Mouse (Mus musculus): ENCODE measurements around the gene Sptb. TPM values are rescaled to one million over a fixed set of nuclear protein-coding genes. Genes with fewer than 3 reads are reported as not detected.
A peak's percentile ranks its signal among the peaks of the same experiment; 100 is the strongest.

Gene Sptb
- polyA plus RNA-seq, 1 experiment from 2014 or later = 1.4 TPM

DNA sequence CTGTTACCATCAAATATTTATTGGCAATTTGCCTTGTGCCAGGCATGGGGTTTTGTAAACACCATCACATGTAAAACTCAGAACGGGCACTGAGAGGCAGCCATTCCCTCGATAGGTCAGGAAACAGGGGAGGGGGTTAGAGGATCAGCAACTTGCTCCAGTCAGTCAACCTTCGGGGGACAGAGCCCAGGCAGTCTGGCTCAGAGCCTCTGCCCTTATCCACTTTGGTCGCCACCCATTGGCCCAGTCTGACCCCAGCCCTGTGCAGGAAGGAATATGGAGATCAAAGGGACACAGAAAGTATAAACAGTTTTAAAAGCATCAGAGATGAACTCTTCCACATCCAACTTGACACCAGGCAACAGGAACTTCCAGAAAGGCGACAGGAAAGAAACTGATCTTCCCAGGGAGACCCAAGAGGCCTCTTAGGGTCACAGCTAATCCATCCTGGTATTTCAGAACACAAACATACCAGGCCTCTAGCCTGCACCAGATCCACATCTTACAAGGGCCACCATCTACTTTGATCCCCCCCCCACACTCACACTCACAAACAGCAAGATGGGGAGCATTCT is 40.3 kb downstream of the Sptb start:
- ATAC-seq (ENCODE audit: insufficient number of reproducible peaks, low FRiP score, low TSS enrichment, low read depth) = no peak
- Histone ChIP-seq H3K27me3 (no peaks in the 10 kb centered on the region), H3K4me2 (no peak overlapping the region), H3K9ac (no peak overlapping the region), H3K36me3 (no peaks in the 10 kb centered on the region), H3K4me3 (no peak overlapping the region), H3K27ac (no peak overlapping the region), H3K9me3 (no peaks in the 10 kb centered on the region), H3K4me1 (peaks cover 10% of the 10 kb centered on the region; the same call in 1 of the 2 replicates)
- WGBS = 29% methylated on average over 5 of the region's 5 CpGs

DNA sequence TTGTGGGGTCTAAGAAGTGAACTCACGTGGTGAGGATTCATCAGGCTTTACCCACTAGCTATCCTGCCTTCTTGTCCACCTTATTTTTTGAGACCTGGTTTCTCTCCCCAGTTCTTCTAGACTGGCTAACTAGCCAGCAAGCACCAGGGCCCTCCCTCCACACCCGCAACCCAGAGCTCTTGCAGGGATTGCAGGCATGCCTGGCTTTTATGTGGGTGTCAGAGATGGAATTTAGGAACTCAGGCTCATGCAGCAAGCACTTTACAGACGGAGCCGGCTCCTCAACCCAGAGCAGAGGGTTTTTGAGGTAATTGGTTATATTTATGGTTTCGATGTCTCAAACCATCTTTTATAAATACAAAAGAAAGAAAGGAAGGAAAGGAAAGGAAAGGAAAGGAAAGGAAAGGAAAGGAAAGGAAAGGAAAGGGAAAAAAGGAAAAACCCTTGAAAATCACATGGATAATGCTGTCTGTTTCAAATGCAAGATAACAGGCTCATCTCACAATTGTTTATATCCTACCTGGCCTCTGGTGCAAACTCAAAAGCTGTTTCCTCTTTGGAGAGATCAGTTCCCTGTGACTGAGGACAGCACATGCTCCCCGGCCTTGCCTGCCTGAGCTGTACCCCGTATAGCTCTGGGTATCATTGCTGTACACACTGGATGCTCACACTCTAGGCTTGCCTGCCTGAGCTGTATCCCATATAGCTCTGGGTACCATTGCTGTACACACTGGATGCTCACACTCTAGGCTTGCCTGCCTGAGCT is 41.5 kb downstream of the Sptb start:
- WGBS = 72% methylated on average over 7 of the region's 7 CpGs
- no peaks in the 10 kb centered on the region for H3K27me3 ChIP-seq

DNA sequence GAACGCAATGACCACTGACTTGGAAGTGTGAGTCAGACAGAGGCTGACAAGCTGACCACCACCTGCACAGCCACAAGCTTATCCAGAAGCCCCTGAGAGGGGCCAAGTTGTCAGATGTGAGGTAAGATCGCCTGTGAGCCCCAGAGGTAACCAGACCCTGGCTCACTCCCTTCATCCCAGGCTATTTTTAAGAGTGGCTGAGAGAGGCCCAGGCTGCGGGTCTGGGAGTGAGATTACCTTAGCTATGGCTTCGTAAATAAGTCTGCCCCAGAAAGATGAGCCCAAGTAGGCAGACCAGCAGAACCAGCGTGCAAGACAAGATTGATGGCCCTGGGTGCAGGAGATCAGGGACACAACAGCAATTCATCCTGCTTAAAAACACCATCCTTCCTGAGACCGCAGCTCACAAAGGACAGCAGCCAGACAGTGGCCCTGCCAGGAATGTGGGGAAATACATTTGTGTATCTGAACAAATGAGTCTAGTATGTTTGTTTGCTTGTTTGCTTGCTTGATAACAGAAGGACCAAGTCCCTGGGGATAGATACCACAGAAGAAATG is 58.5 kb downstream of the Sptb start:
- H3K9me3 ChIP-seq = no peaks in the 10 kb centered on the region
- H3K36me3 ChIP-seq = no peaks in the 10 kb centered on the region
- no peak overlapping the region for H3K4me2 ChIP-seq
- no peak overlapping the region for H3K27ac ChIP-seq
- no peak overlapping the region for H3K4me3 ChIP-seq
- no peak for ATAC-seq (ENCODE audit: insufficient number of reproducible peaks, low FRiP score, low TSS enrichment, low read depth)
- no peak overlapping the region for H3K9ac ChIP-seq
- 59% methylated on average over 6 of the region's 6 CpGs for WGBS
- H3K4me1 ChIP-seq = no peaks in the 10 kb centered on the region
- no peaks in the 10 kb centered on the region for H3K27me3 ChIP-seq

More for the DNA sequence above, 41.5 kb downstream of the Sptb start:
- Histone ChIP-seq H3K36me3 (no peaks in the 10 kb centered on the region), H3K4me3 (no peak overlapping the region), H3K9ac (no peak overlapping the region), H3K9me3 (no peaks in the 10 kb centered on the region), H3K27ac (no peak overlapping the region), H3K4me1 (peaks cover 10% of the 10 kb centered on the region; the same call in 1 of the 2 replicates), H3K4me2 (no peak overlapping the region)
- ATAC-seq (ENCODE audit: insufficient number of reproducible peaks, low FRiP score, low TSS enrichment, low read depth) = no peak

DNA sequence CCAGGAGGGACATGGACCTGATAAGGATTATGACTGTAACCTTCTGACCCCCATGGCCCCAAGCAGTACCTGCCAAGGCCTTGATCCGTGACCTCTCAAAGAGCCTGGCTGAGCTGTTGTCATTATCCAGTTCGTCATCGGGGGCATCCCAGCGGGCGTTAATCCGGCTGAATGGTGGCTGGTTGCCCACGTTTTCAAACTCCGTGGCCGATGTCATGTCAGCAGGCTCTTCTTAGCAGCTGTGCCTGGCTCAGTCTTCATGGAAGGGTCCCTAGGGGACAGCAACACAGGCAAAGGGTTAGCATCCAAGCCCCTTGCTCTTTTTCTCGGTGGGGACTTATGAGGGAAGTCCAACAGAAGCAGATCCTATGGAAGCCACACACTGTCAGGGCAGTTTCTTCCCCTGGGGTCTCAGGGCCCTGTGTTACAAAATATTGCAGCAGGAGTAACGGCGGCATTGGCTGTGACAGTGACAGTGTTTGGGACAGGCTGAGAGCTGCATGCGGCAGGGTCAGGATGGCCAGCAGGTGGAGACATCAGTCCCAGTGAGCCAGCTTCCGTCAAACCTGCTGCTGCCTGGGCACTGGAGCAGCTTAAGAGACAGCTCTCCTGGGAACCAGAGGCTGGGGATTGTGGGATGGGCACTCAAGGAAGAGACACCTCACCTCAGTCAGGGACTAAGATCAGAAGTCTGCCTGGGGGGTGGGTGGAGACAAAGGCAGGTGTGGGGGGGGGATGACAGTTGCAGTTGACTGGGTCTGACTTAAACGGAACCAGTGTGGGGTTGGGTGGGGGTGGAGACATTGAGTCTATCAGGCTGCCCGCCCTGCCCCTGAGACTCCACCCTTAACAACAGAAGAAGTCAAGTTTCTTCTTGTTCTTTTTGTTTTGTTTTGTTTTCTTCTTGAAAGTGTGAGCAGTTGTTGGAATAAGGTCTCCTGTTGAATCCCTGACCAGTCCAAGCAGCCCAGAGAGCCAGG is 60.3 kb downstream of the Sptb start:
- Histone ChIP-seq H3K36me3 (no peaks in the 10 kb centered on the region), H3K27me3 (no peaks in the 10 kb centered on the region), H3K4me1 (no peaks in the 10 kb centered on the region), H3K9me3 (no peaks in the 10 kb centered on the region), H3K27ac (no peak overlapping the region), H3K9ac (no peak overlapping the region), H3K4me2 (no peak overlapping the region), H3K4me3 (no peak overlapping the region)
- no peak for ATAC-seq (ENCODE audit: insufficient number of reproducible peaks, low FRiP score, low TSS enrichment, low read depth)
- WGBS = 53% methylated on average over 16 of the region's 16 CpGs

DNA sequence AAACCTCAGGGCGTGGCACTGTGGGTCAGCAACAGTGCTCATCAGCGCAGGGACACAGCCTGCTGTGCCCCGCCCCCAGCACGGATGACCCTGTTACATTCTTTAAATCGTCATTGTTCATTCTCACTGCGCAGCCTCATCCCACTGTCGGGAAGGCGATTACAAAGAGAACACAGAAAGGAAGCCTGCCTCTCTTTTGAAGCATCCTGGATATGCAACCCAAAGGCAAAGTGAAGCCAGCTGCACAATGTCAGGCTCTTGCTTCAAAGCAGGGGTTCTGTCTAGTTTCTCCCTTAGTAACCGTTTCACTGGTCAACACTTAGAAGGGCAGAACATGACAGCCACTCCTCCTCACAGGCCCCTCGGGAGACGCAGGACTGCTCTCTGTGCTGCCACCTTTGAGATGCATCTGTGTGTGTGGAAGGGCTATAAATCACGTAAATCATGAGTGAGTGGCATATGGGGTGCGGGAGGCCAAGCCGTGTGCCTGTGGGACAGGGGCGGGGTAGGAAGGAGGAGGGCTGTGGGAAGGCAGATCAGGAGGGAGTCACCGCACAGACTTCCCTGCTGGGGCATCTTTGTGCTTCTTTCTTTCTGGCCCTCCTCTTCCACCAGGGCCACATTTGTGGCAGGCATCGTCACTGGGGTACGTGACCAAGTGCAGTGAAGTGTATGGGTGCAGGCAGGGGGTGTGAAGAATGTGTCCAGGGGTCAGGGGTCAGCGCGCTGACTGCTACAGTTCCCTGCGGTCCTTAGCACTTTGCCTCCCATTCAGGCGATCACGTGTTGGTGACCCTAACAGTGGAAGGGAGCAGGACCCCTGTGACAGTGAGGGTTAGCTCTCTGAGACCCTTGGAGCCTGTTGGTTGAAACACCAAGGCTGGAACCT is 64.9 kb downstream of the Sptb start:
- H3K27ac ChIP-seq = no peak overlapping the region
- H3K4me1 ChIP-seq = 0 out of 2 replicates have a peak, but pooled peaks cover 5% of the 10 kb centered on the region
- H3K9me3 ChIP-seq = no peaks in the 10 kb centered on the region
- H3K9ac ChIP-seq = no peak overlapping the region
- 40% methylated on average over 21 of the region's 23 CpGs for WGBS
- no peak for ATAC-seq (ENCODE audit: insufficient number of reproducible peaks, low FRiP score, low TSS enrichment, low read depth)
- no peaks in the 10 kb centered on the region for H3K36me3 ChIP-seq
- no peak overlapping the region for H3K4me3 ChIP-seq
- H3K4me2 ChIP-seq = no peak overlapping the region
- no peaks in the 10 kb centered on the region for H3K27me3 ChIP-seq

DNA sequence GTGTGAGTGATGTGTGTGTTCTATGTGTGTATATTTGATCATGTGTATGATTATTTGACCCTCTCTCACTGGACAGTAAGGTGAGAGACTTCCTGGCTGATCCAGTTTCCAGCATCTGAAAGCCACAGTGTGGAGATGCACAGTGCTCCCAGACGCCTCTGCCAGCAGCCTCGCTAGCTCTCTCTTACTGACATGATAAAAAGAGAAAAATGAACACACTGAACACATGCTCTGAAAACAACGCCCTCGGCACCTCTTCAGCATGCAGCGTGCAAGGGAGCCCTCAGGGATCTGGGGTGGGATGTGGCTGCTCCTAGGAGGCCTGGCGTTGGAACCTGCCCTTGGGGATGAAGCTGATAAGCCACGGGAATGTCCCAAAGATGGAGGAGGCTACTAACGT is 66.7 kb downstream of the Sptb start:
- H3K4me3 ChIP-seq = no peak overlapping the region
- H3K27ac ChIP-seq = no peak overlapping the region
- H3K36me3 ChIP-seq = no peaks in the 10 kb centered on the region
- no peak overlapping the region for H3K4me2 ChIP-seq
- H3K9ac ChIP-seq = no peak overlapping the region
- ATAC-seq (ENCODE audit: insufficient number of reproducible peaks, low FRiP score, low TSS enrichment, low read depth) = no peak
- no peaks in the 10 kb centered on the region for H3K27me3 ChIP-seq
- H3K4me1 ChIP-seq = 0 out of 2 replicates have a peak, but pooled peaks cover 5% of the 10 kb centered on the region
- H3K9me3 ChIP-seq = no peaks in the 10 kb centered on the region
- WGBS = 60% methylated on average over 8 of the region's 8 CpGs

DNA sequence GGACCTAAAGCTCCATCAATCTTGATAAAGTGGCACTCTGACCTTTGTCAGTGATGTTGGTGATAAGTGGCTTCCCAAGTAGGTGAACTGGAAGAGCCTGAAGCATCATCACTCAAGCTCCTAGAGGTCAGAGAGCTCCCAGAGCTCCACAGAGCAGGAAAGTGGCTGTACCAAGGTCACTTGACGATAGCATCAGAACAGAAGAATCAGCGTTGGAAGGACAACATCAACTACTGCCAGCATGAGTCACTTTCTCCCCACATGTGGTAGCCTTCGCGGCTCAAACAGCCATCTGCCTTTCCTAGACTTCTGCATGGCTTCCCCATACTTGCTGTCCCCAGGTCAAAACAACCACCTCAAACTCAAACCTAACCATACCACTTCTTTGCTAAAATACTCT is 67.7 kb downstream of the Sptb start:
- no peaks in the 10 kb centered on the region for H3K36me3 ChIP-seq
- H3K9ac ChIP-seq = no peak overlapping the region
- no peak overlapping the region for H3K4me2 ChIP-seq
- 72% methylated on average over 4 of the region's 4 CpGs for WGBS
- no peak overlapping the region for H3K4me3 ChIP-seq
- H3K9me3 ChIP-seq = no peaks in the 10 kb centered on the region
- no peak for ATAC-seq (ENCODE audit: insufficient number of reproducible peaks, low FRiP score, low TSS enrichment, low read depth)
- H3K4me1 ChIP-seq = 0 out of 2 replicates have a peak, but pooled peaks cover 5% of the 10 kb centered on the region
- H3K27me3 ChIP-seq = no peaks in the 10 kb centered on the region
- no peak overlapping the region for H3K27ac ChIP-seq

DNA sequence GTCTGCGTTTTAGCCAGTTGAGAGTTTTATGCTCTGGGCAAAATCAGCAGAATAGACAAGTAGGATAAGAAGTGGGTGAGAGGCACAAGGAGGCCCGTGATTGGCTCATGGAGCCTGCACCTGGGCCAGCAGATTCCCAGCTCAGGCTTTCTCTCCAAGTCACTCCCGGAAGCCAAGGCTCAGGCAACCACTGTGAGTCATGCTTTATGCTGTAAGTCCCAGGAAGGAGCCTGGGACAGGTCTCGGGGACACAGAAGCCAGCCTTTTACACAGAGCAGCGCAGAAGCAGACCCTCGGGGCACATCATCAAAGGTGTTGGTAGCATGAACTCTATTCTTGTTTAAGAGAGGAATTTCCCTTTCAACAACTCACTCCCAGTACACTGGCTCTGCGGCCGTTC is 69.7 kb downstream of the Sptb start:
- Histone ChIP-seq H3K36me3 (no peaks in the 10 kb centered on the region), H3K9ac (no peak overlapping the region), H3K4me2 (no peak overlapping the region), H3K4me3 (no peak overlapping the region), H3K27ac (no peak overlapping the region), H3K9me3 (no peaks in the 10 kb centered on the region), H3K27me3 (no peaks in the 10 kb centered on the region), H3K4me1 (0 out of 2 replicates have a peak, but pooled peaks cover 5% of the 10 kb centered on the region)
- 13% methylated on average over 8 of the region's 8 CpGs for WGBS
- ATAC-seq (ENCODE audit: insufficient number of reproducible peaks, low FRiP score, low TSS enrichment, low read depth) = no peak

DNA sequence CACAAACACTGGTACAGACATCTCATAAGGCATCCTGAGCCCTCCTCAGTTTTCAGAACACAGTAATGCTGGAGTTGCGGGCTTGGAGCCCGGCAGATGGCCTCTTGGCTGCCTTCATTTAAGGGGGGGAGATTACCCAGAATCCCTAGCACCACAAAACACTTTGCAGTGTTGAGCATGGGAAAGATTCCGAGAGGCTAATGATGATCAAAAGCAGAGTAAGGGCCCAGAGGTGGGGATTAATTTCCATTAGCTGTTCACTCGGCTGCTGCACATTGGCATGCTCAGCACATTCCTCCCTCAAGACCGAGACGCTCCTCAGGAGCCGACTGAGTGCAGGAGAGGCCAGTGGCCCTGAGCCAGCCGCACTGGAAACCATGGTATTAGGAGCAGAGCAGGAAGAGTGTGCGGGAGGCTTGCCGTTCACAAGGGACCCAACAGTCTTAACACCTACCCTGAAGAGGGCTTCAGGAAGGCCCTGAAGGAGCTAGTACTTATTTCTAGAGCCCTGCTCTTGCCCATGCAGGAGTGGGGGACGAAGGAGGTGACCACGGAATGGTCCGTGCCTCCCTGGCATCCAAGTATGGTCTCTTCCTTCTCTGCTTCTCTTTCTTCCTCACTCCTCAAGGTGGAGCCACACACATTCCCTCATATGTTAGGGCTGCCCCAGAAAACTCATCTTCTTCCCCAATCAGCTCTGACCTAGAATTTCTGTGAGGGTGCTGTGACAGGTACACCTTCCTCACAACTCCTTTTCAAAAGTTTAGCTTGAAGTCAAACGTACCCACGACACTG is 75.3 kb downstream of the Sptb start:
- peak overlapping the region; percentile 47; the same call in 1 of the 2 replicates for H3K27ac ChIP-seq
- H3K27me3 ChIP-seq = no peaks in the 10 kb centered on the region
- no peak overlapping the region for H3K9ac ChIP-seq
- peaks cover 10% of the 10 kb centered on the region for H3K4me1 ChIP-seq
- H3K36me3 ChIP-seq = no peaks in the 10 kb centered on the region
- no peak overlapping the region for H3K4me3 ChIP-seq
- H3K4me2 ChIP-seq = peak overlapping the region; percentile 35
- WGBS = 38% methylated on average over 15 of the region's 15 CpGs
- peak; percentile 53; the same call in 1 of the 2 replicates for ATAC-seq (ENCODE audit: insufficient number of reproducible peaks, low FRiP score, low TSS enrichment, low read depth)
- no peaks in the 10 kb centered on the region for H3K9me3 ChIP-seq

DNA sequence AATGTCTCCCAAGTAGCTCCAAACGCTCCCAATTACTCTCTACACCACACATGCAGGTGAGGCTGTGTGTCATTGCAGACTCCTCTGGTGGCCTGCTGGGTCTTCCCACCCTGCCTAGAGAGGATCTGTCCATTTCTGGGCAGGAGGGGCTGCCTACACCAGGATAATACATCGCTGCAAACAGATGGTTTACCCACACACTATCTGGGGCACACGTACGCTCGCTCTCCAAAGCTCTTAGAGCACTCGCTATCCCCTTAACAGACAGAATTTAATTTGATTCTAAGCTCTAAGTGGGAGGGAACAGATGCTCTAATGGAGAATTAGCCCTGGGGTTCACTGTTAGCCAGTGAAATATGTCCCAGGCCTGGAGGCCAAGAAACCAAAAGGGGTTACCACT is 87.0 kb downstream of the Sptb start:
- Histone ChIP-seq H3K4me3 (no peak overlapping the region), H3K27ac (no peak overlapping the region), H3K27me3 (no peaks in the 10 kb centered on the region), H3K36me3 (no peaks in the 10 kb centered on the region), H3K9me3 (no peaks in the 10 kb centered on the region), H3K9ac (no peak overlapping the region), H3K4me2 (no peak overlapping the region), H3K4me1 (peaks cover 14% of the 10 kb centered on the region)
- 68% methylated on average over 6 of the region's 6 CpGs for WGBS
- no peak for ATAC-seq (ENCODE audit: insufficient number of reproducible peaks, low FRiP score, low TSS enrichment, low read depth)
